Mouse (Mus musculus) hindbrain, embryonic 15.5 days (tissue): ENCODE measurements around the gene Rprd1b. TPM values are rescaled to one million over a fixed set of nuclear protein-coding genes. Genes with fewer than 3 reads are reported as not detected.
A peak's percentile ranks its signal among the peaks of the same experiment; 100 is the strongest.

Experiments used
- ATAC-seq: fragments of 200-750 bp; cut with Nextera tagmentation; 2 replicates; pipeline ENCODE4 v1.8.0; 2017; ENCODE audit warnings: low read depth, moderate number of reproducible peaks, moderate TSS enrichment; ENCODE audit not compliant: low FRiP score
- H3K27ac ChIP-seq: fragments of 300-500 bp; sonication (generic); replicated peaks from 2 replicates; pipeline ENCODE4 v1.5.1; 2015; ENCODE audit warnings: mild to moderate bottlenecking, inconsistent platforms
- H3K27me3 ChIP-seq: fragments of 300-500 bp; sonication (generic); 2 replicates; pipeline ENCODE4 v1.6.1; 2015; ENCODE audit warnings: control low read depth, inconsistent platforms
- H3K36me3 ChIP-seq: fragments of 300-500 bp; sonication (generic); 2 replicates; pipeline ENCODE4 v1.6.1; 2015; ENCODE audit warnings: control low read depth, inconsistent platforms
- H3K4me1 ChIP-seq: fragments of 300-500 bp; sonication (generic); replicated peaks from 2 replicates; pipeline ENCODE4 v1.6.1; 2015; ENCODE audit warnings: control low read depth, inconsistent platforms
- H3K4me2 ChIP-seq: fragments of 300-500 bp; sonication (generic); 2 replicates; pipeline ENCODE4 v1.6.1; 2015; ENCODE audit warnings: moderate library complexity, mild to moderate bottlenecking, inconsistent platforms
- H3K4me3 ChIP-seq: fragments of 300-500 bp; sonication (generic); 2 replicates; pipeline ENCODE4 v1.5.1; 2015; ENCODE audit warnings: mild to moderate bottlenecking, inconsistent platforms
- H3K9ac ChIP-seq: fragments of 300-500 bp; sonication (generic); 2 replicates; pipeline ENCODE4 v1.6.1; 2015; ENCODE audit warnings: inconsistent platforms
- H3K9me3 ChIP-seq: fragments of 300-500 bp; sonication (generic); 2 replicates; pipeline ENCODE4 v1.6.1; 2016; ENCODE audit warnings: control low read depth, inconsistent platforms
- WGBS: fragments of 180-500 bp; shearing (Covaris S2); methylation state at CpG from one replicate; pipeline ENCODE4 v1.1.7; 2015; 5-methylcytosine and 5-hydroxymethylcytosine counted together
- polyA plus RNA-seq: library from polyadenylated mRNA; unstranded; fragments of >200 nt; fragmentation: Nextera tagmentation; extraction: Ambion mirVana; gene quantifications from 2 replicates; pipeline ENCODE4 v1.2.1, GENCODE M21; 2015

Gene Rprd1b
- polyA plus RNA-seq, 1 experiment from 2014 or later: 31.9 TPM

GRCm38 (mm10) chr2:158143816-158144215 is 115.5 kb downstream of the Rprd1b start:
- whole genome bisulfite sequencing: 70% methylated on average over 3 of the region's 3 CpGs

GRCm38 (mm10) chr2:158144263-158144662 is 116.0 kb downstream of the Rprd1b start:
- Histone ChIP-seq H3K27me3 (peaks cover 3% of the 10 kb centered on the region; the same call in 1 of the 2 replicates), H3K27ac (no peak overlapping the region), H3K9me3 (no peaks in the 10 kb centered on the region), H3K9ac (no peak overlapping the region), H3K4me3 (no peak overlapping the region), H3K4me2 (no peak overlapping the region), H3K4me1 (peaks cover 15% of the 10 kb centered on the region), H3K36me3 (no peaks in the 10 kb centered on the region)
- WGBS: 58% methylated on average over 8 of the region's 8 CpGs
- no peak for ATAC-seq

More at GRCm38 (mm10) chr2:158143816-158144215, 115.5 kb downstream of the Rprd1b start:
- Histone ChIP-seq H3K36me3 (no peaks in the 10 kb centered on the region), H3K4me3 (no peak overlapping the region), H3K9me3 (no peaks in the 10 kb centered on the region), H3K27ac (no peak overlapping the region), H3K9ac (no peak overlapping the region), H3K4me2 (no peak overlapping the region), H3K27me3 (peaks cover 3% of the 10 kb centered on the region; the same call in 1 of the 2 replicates), H3K4me1 (peaks cover 16% of the 10 kb centered on the region)
- no peak for ATAC-seq

GRCm38 (mm10) chr2:158144750-158145527 is 116.6 kb downstream of the Rprd1b start:
- no peak overlapping the region for H3K4me3 ChIP-seq
- no peaks in the 10 kb centered on the region for H3K9me3 ChIP-seq
- no peak overlapping the region for H3K9ac ChIP-seq
- H3K4me1 ChIP-seq: peaks cover 9% of the 10 kb centered on the region
- no peak for ATAC-seq
- WGBS: 86% methylated on average over 6 of the region's 6 CpGs
- H3K27me3 ChIP-seq: peaks cover 3% of the 10 kb centered on the region; the same call in 1 of the 2 replicates
- no peaks in the 10 kb centered on the region for H3K36me3 ChIP-seq
- no peak overlapping the region for H3K4me2 ChIP-seq
- H3K27ac ChIP-seq: no peak overlapping the region

GRCm38 (mm10) chr2:158145528-158146065 is 117.3 kb downstream of the Rprd1b start:
- no peak for ATAC-seq
- peaks cover 3% of the 10 kb centered on the region; the same call in 1 of the 2 replicates for H3K27me3 ChIP-seq
- WGBS: 66% methylated on average over 5 of the region's 5 CpGs
- H3K4me2 ChIP-seq: peak overlapping the region; percentile 61
- peaks cover 4% of the 10 kb centered on the region for H3K4me1 ChIP-seq
- H3K36me3 ChIP-seq: no peaks in the 10 kb centered on the region
- peak overlapping the region; percentile 34 for H3K4me3 ChIP-seq
- H3K27ac ChIP-seq: no peak overlapping the region
- no peaks in the 10 kb centered on the region for H3K9me3 ChIP-seq
- 0 out of 2 replicates have a peak overlapping the region, but pooled peaks have one; percentile 33 for H3K9ac ChIP-seq

- Histone ChIP-seq H3K36me3 (no peaks in the 10 kb centered on the region), H3K4me2 (peak within 1 kb of the TSS; percentile 61), H3K4me1 (peaks cover 4% of the 10 kb centered on the region), H3K27ac (no peak within 1 kb of the TSS), H3K4me3 (peak within 1 kb of the TSS; percentile 34), H3K9me3 (no peaks in the 10 kb centered on the region), H3K9ac (peak within 1 kb of the TSS; percentile 33; the same call in 1 of the 2 replicates), H3K27me3 (peaks cover 3% of the 10 kb centered on the region; the same call in 1 of the 2 replicates)
- ATAC-seq: peak; percentile 53; the same call in 1 of the 2 replicates
- WGBS: under 1% methylated on average over 29 of the region's 33 CpGs
Observed at GRCm38 (mm10) chr2:158146223-158146622, 117.9 kb downstream of the Rprd1b start, which contains the start of gene Tgm2. Gene Tgm2 (minus strand): TSS chr2:158146436.

- Histone ChIP-seq H3K9me3 (no peaks in the 10 kb centered on the region), H3K9ac (no peak overlapping the region), H3K4me2 (no peak overlapping the region), H3K27me3 (peaks cover 3% of the 10 kb centered on the region; the same call in 1 of the 2 replicates), H3K36me3 (no peaks in the 10 kb centered on the region), H3K4me3 (no peak overlapping the region), H3K27ac (no peak overlapping the region), H3K4me1 (peaks cover 4% of the 10 kb centered on the region)
- ATAC-seq: no peak
- 95% methylated on average over 8 of the region's 8 CpGs for WGBS
Observed at GRCm38 (mm10) chr2:158146971-158147370, 118.7 kb downstream of the Rprd1b start.

- Histone ChIP-seq H3K9me3 (no peaks in the 10 kb centered on the region), H3K4me2 (no peak overlapping the region), H3K4me3 (no peak overlapping the region), H3K27me3 (no peaks in the 10 kb centered on the region; the same call in 1 of the 2 replicates), H3K9ac (no peak overlapping the region), H3K27ac (no peak overlapping the region), H3K36me3 (no peaks in the 10 kb centered on the region), H3K4me1 (peaks cover 11% of the 10 kb centered on the region)
- ATAC-seq: no peak
- WGBS: 99% methylated on average over 3 of the region's 3 CpGs
Observed at GRCm38 (mm10) chr2:158151077-158151476, 122.8 kb downstream of the Rprd1b start.

GRCm38 (mm10) chr2:158152685-158153309 is 124.5 kb downstream of the Rprd1b start:
- Histone ChIP-seq H3K9ac (no peak overlapping the region), H3K9me3 (no peaks in the 10 kb centered on the region), H3K36me3 (no peaks in the 10 kb centered on the region), H3K4me1 (peaks cover 8% of the 10 kb centered on the region), H3K4me2 (no peak overlapping the region), H3K4me3 (no peak overlapping the region), H3K27ac (no peak overlapping the region), H3K27me3 (no peaks in the 10 kb centered on the region)
- WGBS: 37% methylated on average over 6 of the region's 6 CpGs
- no peak for ATAC-seq

GRCm38 (mm10) chr2:158153728-158154343 is 125.5 kb downstream of the Rprd1b start:
- Histone ChIP-seq H3K27me3 (no peaks in the 10 kb centered on the region), H3K9me3 (no peaks in the 10 kb centered on the region), H3K4me2 (peak overlapping the region; percentile 58), H3K36me3 (no peaks in the 10 kb centered on the region), H3K9ac (peak overlapping the region; percentile 28; the same call in 1 of the 2 replicates), H3K4me1 (peaks cover 8% of the 10 kb centered on the region), H3K4me3 (peak overlapping the region; percentile 27), H3K27ac (no peak overlapping the region)
- peak; percentile 30; the same call in 1 of the 2 replicates for ATAC-seq
- 1% methylated on average over 22 of the region's 22 CpGs for WGBS

- ATAC-seq: no peak
- 40% methylated on average over 8 of the region's 8 CpGs for WGBS
Observed at GRCm38 (mm10) chr2:158154641-158155040, 126.3 kb downstream of the Rprd1b start.

GRCm38 (mm10) chr2:158155101-158155500 is 126.8 kb downstream of the Rprd1b start:
- Histone ChIP-seq H3K4me2 (no peak overlapping the region), H3K4me1 (peaks cover 8% of the 10 kb centered on the region), H3K4me3 (no peak overlapping the region), H3K9me3 (no peaks in the 10 kb centered on the region), H3K36me3 (no peaks in the 10 kb centered on the region), H3K9ac (no peak overlapping the region), H3K27ac (no peak overlapping the region), H3K27me3 (no peaks in the 10 kb centered on the region)
- 89% methylated on average over 7 of the region's 7 CpGs for WGBS
- no peak for ATAC-seq

More at GRCm38 (mm10) chr2:158154641-158155040, 126.3 kb downstream of the Rprd1b start:
- H3K4me2 ChIP-seq: no peak overlapping the region
- H3K4me1 ChIP-seq: peaks cover 8% of the 10 kb centered on the region
- H3K9ac ChIP-seq: no peak overlapping the region
- no peaks in the 10 kb centered on the region for H3K36me3 ChIP-seq
- no peaks in the 10 kb centered on the region for H3K9me3 ChIP-seq
- H3K27me3 ChIP-seq: no peaks in the 10 kb centered on the region
- no peak overlapping the region for H3K4me3 ChIP-seq
- no peak overlapping the region for H3K27ac ChIP-seq
